Mouse (Mus musculus): ENCODE data around the gene Cep55.

The Cep55 gene

GRCm38 (mm10) chr19:38054720-38055192, at the start of gene Cep55:
Gene Cep55 (plus strand): TSS chr19:38055011.
- DNase-seq (ENCODE audit: low spot score in 2 of 2) = peak; percentile 92 to 96

- DNase-seq (ENCODE audit: low spot score in 2 of 2) = no peak
Measured at GRCm38 (mm10) chr19:38011379-38011778, 43.4 kb upstream of the Cep55 start.

GRCm38 (mm10) chr19:38014443-38014842, 40.4 kb upstream of the Cep55 start:
- DNase-seq (ENCODE audit: low spot score in 2 of 2) = no peak

GRCm38 (mm10) chr19:38015180-38015872, 39.5 kb upstream of the Cep55 start:
- DNase-seq (ENCODE audit: low spot score in 2 of 2) = peak; percentile 64 to 70

- DNase-seq (ENCODE audit: low spot score in 2 of 2) = no peak
Measured at GRCm38 (mm10) chr19:38015873-38016254, 38.9 kb upstream of the Cep55 start.

GRCm38 (mm10) chr19:38022710-38023109, 32.1 kb upstream of the Cep55 start:
- no peak for DNase-seq (ENCODE audit: low spot score in 2 of 2)

GRCm38 (mm10) chr19:38023603-38024002, 31.2 kb upstream of the Cep55 start:
- no peak for DNase-seq (ENCODE audit: low spot score in 2 of 2)

- no peak for DNase-seq (ENCODE audit: low spot score in 2 of 2)
Measured at GRCm38 (mm10) chr19:38025254-38026041, 29.4 kb upstream of the Cep55 start.

GRCm38 (mm10) chr19:38026211-38026624, 28.6 kb upstream of the Cep55 start:
- peak in 1 of 2 experiments; percentile 30 for DNase-seq (ENCODE audit: low spot score in 2 of 2)

- DNase-seq (ENCODE audit: low spot score in 2 of 2) = no peak
Measured at GRCm38 (mm10) chr19:38027389-38027788, 27.4 kb upstream of the Cep55 start.

- no peak for DNase-seq (ENCODE audit: low spot score in 2 of 2)
Measured at GRCm38 (mm10) chr19:38027881-38028521, 26.8 kb upstream of the Cep55 start.

- DNase-seq (ENCODE audit: low spot score in 2 of 2) = no peak
Measured at GRCm38 (mm10) chr19:38029292-38029691, 25.5 kb upstream of the Cep55 start.

GRCm38 (mm10) chr19:38029871-38030270, 24.9 kb upstream of the Cep55 start:
- DNase-seq (ENCODE audit: low spot score in 2 of 2) = no peak

- DNase-seq (ENCODE audit: low spot score in 2 of 2) = peak; percentile 63 to 71
Measured at GRCm38 (mm10) chr19:38030673-38031137, 24.1 kb upstream of the Cep55 start.

GRCm38 (mm10) chr19:38031144-38031543, 23.7 kb upstream of the Cep55 start:
- no peak for DNase-seq (ENCODE audit: low spot score in 2 of 2)

- DNase-seq (ENCODE audit: low spot score in 2 of 2) = no peak
Measured at GRCm38 (mm10) chr19:38032993-38033734, 21.6 kb upstream of the Cep55 start.

GRCm38 (mm10) chr19:38033735-38034057, 21.1 kb upstream of the Cep55 start:
- no peak for DNase-seq (ENCODE audit: low spot score in 2 of 2)

GRCm38 (mm10) chr19:38034696-38035095, 20.1 kb upstream of the Cep55 start:
- DNase-seq (ENCODE audit: low spot score in 2 of 2) = no peak

GRCm38 (mm10) chr19:38035766-38036165, 19.0 kb upstream of the Cep55 start:
- no peak for DNase-seq (ENCODE audit: low spot score in 2 of 2)

- DNase-seq (ENCODE audit: low spot score in 2 of 2) = no peak
Measured at GRCm38 (mm10) chr19:38038267-38038666, 16.5 kb upstream of the Cep55 start.

GRCm38 (mm10) chr19:38042261-38042722, 12.5 kb upstream of the Cep55 start:
- no peak for DNase-seq (ENCODE audit: low spot score in 2 of 2)
